Mouse (Mus musculus) MEL (cell line): Measurements from ENCODE around the gene Dpep1. TPM values are rescaled to one million over a fixed set of nuclear protein-coding genes. Genes with fewer than 3 reads are reported as not detected.

Experiments
- DNase-seq: peaks from one replicate; pipeline ENCODE4 v3.0.0; 2011; ENCODE audit warnings: low read depth, low spot score
- H3K27ac ChIP-seq: 2 replicates; pipeline ENCODE4 v1.5.1; 2012; ENCODE audit warnings: low read depth, mild to moderate bottlenecking, control low read depth, low read length, moderate library complexity; ENCODE audit not compliant: control insufficient read depth
- H3K27me3 ChIP-seq, 2 experiments: fragments of 150-350 bp in 1 of 2; sonication (generic) in 1 of 2; 2 replicates each; pipeline ENCODE4 v1.6.1; 2012; ENCODE audit warnings: low read length in 2 of 2, mild to moderate bottlenecking in 2 of 2, improper control_type of control experiment in 1 of 2, moderate library complexity in 1 of 2; ENCODE audit not compliant: insufficient read depth in 2 of 2, control insufficient read depth in 1 of 2
- H3K36me3 ChIP-seq, 2 experiments: 2 replicates each; pipeline ENCODE4 v1.6.1; 2012 to 2014; ENCODE audit warnings: low read length in 2 of 2, improper control_type of control experiment in 1 of 2, inconsistent platforms in 1 of 2, mild to moderate bottlenecking in 1 of 2; ENCODE audit not compliant: insufficient read depth in 2 of 2, control insufficient read depth in 1 of 2
- H3K4me1 ChIP-seq, 2 experiments: fragments of 150-350 bp in 1 of 2; sonication (generic) in 1 of 2; 2 replicates each; pipeline ENCODE4 v1.6.1; 2012; ENCODE audit warnings: low read length in 2 of 2, improper control_type of control experiment in 1 of 2, mild to moderate bottlenecking in 1 of 2; ENCODE audit not compliant: insufficient read depth in 2 of 2, control insufficient read depth in 1 of 2
- H3K4me3 ChIP-seq, 2 experiments: fragments of 150-350 bp in 1 of 2; sonication (generic) in 1 of 2; 2 replicates each; pipeline ENCODE4 v1.5.1; 2012; ENCODE audit warnings: low read depth in 2 of 2, low read length in 2 of 2, mild to moderate bottlenecking in 2 of 2, moderate library complexity in 2 of 2, control low read depth in 1 of 2, improper control_type of control experiment in 1 of 2; ENCODE audit not compliant: control insufficient read depth in 1 of 2, insufficient read depth in 1 of 2
- H3K79me2 ChIP-seq: 2 replicates; pipeline ENCODE4 v1.6.1; 2012; ENCODE audit warnings: mild to moderate bottlenecking, low read length, moderate library complexity; ENCODE audit not compliant: control insufficient read depth, poor library complexity, insufficient read depth
- H3K9ac ChIP-seq: 2 replicates; pipeline ENCODE4 v1.6.1; 2012; ENCODE audit warnings: low read depth, mild to moderate bottlenecking, control low read depth, low read length, moderate library complexity; ENCODE audit not compliant: control insufficient read depth, poor library complexity, severe bottlenecking
- H3K9me3 ChIP-seq: fragments of 150-350 bp; sonication (generic); replicated peaks from 2 replicates; pipeline ENCODE4 v1.6.1; 2012; ENCODE audit warnings: mild to moderate bottlenecking, low read length, improper control_type of control experiment, moderate library complexity; ENCODE audit not compliant: insufficient read depth
- BHLHE40 ChIP-seq: IDR thresholded peaks from 2 replicates; pipeline ENCODE4 v1.6.1; 2012; ENCODE audit warnings: low read depth, mild to moderate bottlenecking, inconsistent platforms, low read length, improper control_type of control experiment, borderline replicate concordance
- CHD1 ChIP-seq: IDR thresholded peaks from 2 replicates; pipeline ENCODE4 v1.6.1; 2012; ENCODE audit warnings: low read depth, mild to moderate bottlenecking, inconsistent platforms, low read length, improper control_type of control experiment
- CHD2 ChIP-seq: IDR thresholded peaks from 2 replicates; pipeline ENCODE4 v1.6.1; 2011; ENCODE audit warnings: low read length, improper control_type of control experiment
- CTCF ChIP-seq, 3 experiments: IDR thresholded peaks in 2 of 3; conservative IDR thresholded peaks in 1 of 3; 2 replicates each; pipeline ENCODE4 v1.5.1; 2011 to 2012; ENCODE audit warnings: low read length in 3 of 3, low read depth in 2 of 3, mild to moderate bottlenecking in 2 of 3, improper control_type of control experiment in 1 of 3, inconsistent platforms in 1 of 3, mixed read lengths in 1 of 3, moderate library complexity in 1 of 3; ENCODE audit not compliant: control insufficient read depth in 1 of 3, insufficient read depth in 1 of 3, poor library complexity in 1 of 3, severe bottlenecking in 1 of 3
- ELF1 ChIP-seq: IDR thresholded peaks from 2 replicates; pipeline ENCODE4 v1.6.1; 2014; ENCODE audit warnings: low read depth, mild to moderate bottlenecking, inconsistent platforms, low read length, improper control_type of control experiment, moderate library complexity
- EP300 ChIP-seq, 2 experiments: IDR thresholded peaks; 2 replicates each; pipeline ENCODE4 v1.6.1; 2011; ENCODE audit warnings: improper control_type of control experiment in 2 of 2, low read length in 2 of 2, low read depth in 1 of 2, mild to moderate bottlenecking in 1 of 2
- GABPA ChIP-seq: IDR thresholded peaks from 2 replicates; pipeline ENCODE4 v1.6.1; 2012; ENCODE audit warnings: low read depth, mild to moderate bottlenecking, inconsistent platforms, low read length, improper control_type of control experiment, moderate library complexity
- GATA1 ChIP-seq: IDR thresholded peaks from 2 replicates; pipeline ENCODE4 v1.6.1; 2011; ENCODE audit warnings: low read depth, low read length, improper control_type of control experiment
- HCFC1 ChIP-seq: IDR thresholded peaks from 2 replicates; pipeline ENCODE4 v1.6.1; 2012; ENCODE audit warnings: low read depth, mild to moderate bottlenecking, inconsistent platforms, low read length, improper control_type of control experiment, moderate library complexity
- JUND ChIP-seq: IDR thresholded peaks from 2 replicates; pipeline ENCODE4 v1.6.1; 2011; ENCODE audit warnings: low read depth, mild to moderate bottlenecking, improper control_type of control experiment, low read length
- MAFK ChIP-seq: IDR thresholded peaks from 2 replicates; pipeline ENCODE4 v1.6.1; 2011; ENCODE audit warnings: low read depth, mild to moderate bottlenecking, low read length, improper control_type of control experiment, borderline replicate concordance
- MAX ChIP-seq: IDR thresholded peaks from 2 replicates; pipeline ENCODE4 v1.6.1; 2011; ENCODE audit warnings: low read length, improper control_type of control experiment
- MEF2A ChIP-seq: IDR thresholded peaks from 2 replicates; pipeline ENCODE4 v1.6.1; 2014; ENCODE audit warnings: low read depth, mild to moderate bottlenecking, inconsistent platforms, low read length, improper control_type of control experiment; ENCODE audit not compliant: poor library complexity, insufficient replicate concordance, severe bottlenecking; ENCODE audit errors: extremely low read depth
- MXI1 ChIP-seq: IDR thresholded peaks from 2 replicates; pipeline ENCODE4 v1.6.1; 2011; ENCODE audit warnings: mild to moderate bottlenecking, low read depth, low read length, improper control_type of control experiment
- MYB ChIP-seq: IDR thresholded peaks from 2 replicates; pipeline ENCODE4 v1.6.1; 2011; ENCODE audit warnings: mild to moderate bottlenecking, low read depth, low read length, improper control_type of control experiment
- NELFE ChIP-seq: IDR thresholded peaks from 2 replicates; pipeline ENCODE4 v1.6.1; 2011; ENCODE audit warnings: low read depth, low read length, improper control_type of control experiment
- NRF1 ChIP-seq: IDR thresholded peaks from 2 replicates; pipeline ENCODE4 v1.6.1; 2014; ENCODE audit warnings: low read depth, mild to moderate bottlenecking, inconsistent platforms, low read length, improper control_type of control experiment, moderate library complexity; ENCODE audit not compliant: poor library complexity, insufficient read depth, severe bottlenecking
- POLR2AphosphoS2 ChIP-seq: IDR thresholded peaks from 2 replicates; pipeline ENCODE4 v1.6.1; 2011; ENCODE audit warnings: low read length, improper control_type of control experiment
- POLR2AphosphoS5 ChIP-seq: IDR thresholded peaks from 2 replicates; pipeline ENCODE4 v1.6.1; 2012; ENCODE audit warnings: low read depth, borderline replicate concordance, mild to moderate bottlenecking, inconsistent platforms, low read length, moderate library complexity, mixed read lengths
- RAD21 ChIP-seq: IDR thresholded peaks from 2 replicates; pipeline ENCODE4 v1.6.1; 2011; ENCODE audit warnings: mild to moderate bottlenecking, low read depth, low read length, improper control_type of control experiment
- RCOR1 ChIP-seq: IDR thresholded peaks from 2 replicates; pipeline ENCODE4 v1.6.1; 2012; ENCODE audit warnings: low read depth, mild to moderate bottlenecking, inconsistent platforms, low read length, improper control_type of control experiment
- SIN3A ChIP-seq: IDR thresholded peaks from 2 replicates; pipeline ENCODE4 v1.6.1; 2012; ENCODE audit warnings: low read length, improper control_type of control experiment, inconsistent platforms
- SMC3 ChIP-seq: IDR thresholded peaks from 2 replicates; pipeline ENCODE4 v1.6.1; 2011; ENCODE audit warnings: low read depth, low read length, improper control_type of control experiment
- TAL1 ChIP-seq: IDR thresholded peaks from 2 replicates; pipeline ENCODE4 v1.6.1; 2012; ENCODE audit warnings: mild to moderate bottlenecking, inconsistent platforms, low read length, moderate library complexity, mixed read lengths
- TBP ChIP-seq: IDR thresholded peaks from 2 replicates; pipeline ENCODE4 v1.8.0; 2011; ENCODE audit warnings: low read depth, low read length, improper control_type of control experiment
- TCF12 ChIP-seq: IDR thresholded peaks from 2 replicates; pipeline ENCODE4 v1.6.1; 2014; ENCODE audit warnings: low read depth, mild to moderate bottlenecking, inconsistent platforms, low read length, improper control_type of control experiment, moderate library complexity
- UBTF ChIP-seq: IDR thresholded peaks from 2 replicates; pipeline ENCODE4 v1.6.1; 2012; ENCODE audit warnings: low read depth, mild to moderate bottlenecking, inconsistent platforms, low read length, improper control_type of control experiment, moderate library complexity, borderline replicate concordance; ENCODE audit not compliant: insufficient read depth
- USF1 ChIP-seq: IDR thresholded peaks from 2 replicates; pipeline ENCODE4 v1.6.1; 2014; ENCODE audit warnings: low read depth, mild to moderate bottlenecking, inconsistent platforms, low read length, improper control_type of control experiment, moderate library complexity
- USF2 ChIP-seq, 2 experiments: IDR thresholded peaks; 2 replicates each; pipeline ENCODE4 v1.6.1; 2011 to 2012; ENCODE audit warnings: improper control_type of control experiment in 2 of 2, low read length in 2 of 2, borderline replicate concordance in 1 of 2, inconsistent platforms in 1 of 2, low read depth in 1 of 2, mild to moderate bottlenecking in 1 of 2; ENCODE audit not compliant: insufficient read depth in 1 of 2
- ZC3H11A ChIP-seq: IDR thresholded peaks from 2 replicates; pipeline ENCODE4 v1.6.1; 2012; ENCODE audit warnings: low read depth, mild to moderate bottlenecking, inconsistent platforms, low read length, improper control_type of control experiment
- ZKSCAN1 ChIP-seq: IDR thresholded peaks from 2 replicates; pipeline ENCODE4 v1.6.1; 2012; ENCODE audit warnings: low read depth, mild to moderate bottlenecking, inconsistent platforms, low read length, improper control_type of control experiment, moderate library complexity
- ZMIZ1 ChIP-seq: IDR thresholded peaks from 2 replicates; pipeline ENCODE4 v1.6.1; 2012; ENCODE audit warnings: low read depth, mild to moderate bottlenecking, inconsistent platforms, low read length, improper control_type of control experiment, moderate library complexity
- polyA plus RNA-seq, 2 experiments: library from polyadenylated mRNA; stranded (reverse) in 1 of 2; unstranded in 1 of 2; fragments of >175 nt in 1 of 2; fragments of >200 nt in 1 of 2; gene quantifications; 2 replicates each; pipeline versions ENCODE4 v1.2.1 to v1.2.4; 2012; ENCODE audit warnings: low replicate concordance in 2 of 2, low read depth in 1 of 2; ENCODE audit not compliant: insufficient read length in 2 of 2, insufficient read depth in 1 of 2, missing spikeins in 1 of 2
- total RNA-seq: library from RNA; depleted of rRNA; stranded (reverse); fragments of 300-350 nt; gene quantifications from 2 replicates; pipeline ENCODE4 v1.2.3, GENCODE M21; 2012

The Dpep1 gene
- total and polyA plus RNA-seq, 3 experiments: not detected

DNA sequence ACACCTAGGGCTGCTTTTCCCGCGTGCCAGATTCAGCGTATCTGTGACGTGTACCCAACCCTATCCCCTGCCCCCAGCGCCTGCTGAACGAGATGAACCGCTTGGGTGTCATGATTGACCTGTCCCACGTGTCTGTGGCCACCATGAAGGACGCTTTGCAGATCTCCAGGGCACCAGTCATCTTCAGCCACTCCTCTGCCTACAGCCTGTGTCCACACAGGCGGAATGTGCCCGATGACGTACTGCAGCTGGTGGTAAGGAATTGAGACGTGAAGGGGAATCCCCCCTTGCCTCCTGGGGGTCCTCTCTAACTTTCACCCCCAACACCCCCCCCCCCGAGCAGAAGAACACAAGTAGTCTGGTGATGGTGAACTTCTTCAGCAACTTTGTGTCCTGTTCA is 13.8 kb downstream of the Dpep1 start:
- H3K27me3 ChIP-seq: no peaks in the 10 kb centered on the region
- no peak overlapping the region for H3K27ac ChIP-seq
- H3K9ac ChIP-seq: no peak overlapping the region

DNA sequence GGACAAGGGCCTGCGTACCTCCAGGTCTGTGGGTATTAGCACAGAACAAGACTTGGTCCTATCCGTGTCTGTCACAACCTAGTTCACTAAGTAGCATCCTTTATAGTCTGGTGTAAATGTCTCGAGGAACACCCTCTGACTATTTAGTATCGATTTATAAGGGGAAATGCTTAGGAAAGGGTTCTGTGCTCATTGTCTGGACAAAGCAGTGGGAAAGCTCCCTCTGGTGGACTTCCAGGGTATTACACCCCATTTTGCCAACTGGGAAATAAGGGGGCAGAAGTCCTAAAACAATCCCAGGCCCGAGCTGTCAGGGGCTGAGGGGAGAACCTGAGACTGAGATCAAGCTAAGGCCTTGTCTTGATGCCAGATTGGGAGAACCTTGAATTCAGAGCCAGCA is 16.2 kb downstream of the Dpep1 start:
- H3K27ac ChIP-seq: no peak overlapping the region
- no peaks in the 10 kb centered on the region for H3K79me2 ChIP-seq
- H3K36me3 ChIP-seq: no peaks in the 10 kb centered on the region
- TF ChIP-seq BHLHE40 (0 out of 2 replicates have a peak, but pooled peaks have one; percentile 2), POLR2AphosphoS5 (no peak), SIN3A (no peak), POLR2AphosphoS2 (no peak), CHD1 (no peak), ZKSCAN1 (no peak), CHD2 (no peak), HCFC1 (no peak), EP300 (IDR thresholded peaks at IDR 0.05; ENCODE audit: low read depth in 1 of 2, low read length in 2 of 2) (no peak), TBP (no peak), MEF2A (no peak), RCOR1 (no peak), GABPA (no peak), NRF1 (no peak), ELF1 (no peak), ZMIZ1 (no peak), MXI1 (no peak), UBTF (no peak), ZC3H11A (peak; percentile 84), RAD21 (peak; percentile 89), SMC3 (peak; percentile 94), JUND (no peak), MYB (no peak), CTCF (IDR thresholded peaks at IDR 0.05 in 2 of 3, conservative IDR thresholded peaks at IDR 0.05 in 1 of 3; ENCODE audit: control insufficient read depth in 1 of 3, insufficient read depth in 1 of 3, low read depth in 2 of 3, low read length in 3 of 3, poor library complexity in 1 of 3, severe bottlenecking in 1 of 3) (peak; percentile 78 to 99 (median 92)), GATA1 (no peak), MAX (no peak), TCF12 (no peak), NELFE (no peak), USF1 (no peak), TAL1 (no peak), USF2 (IDR thresholded peaks at IDR 0.05; ENCODE audit: borderline replicate concordance in 1 of 2, insufficient read depth in 1 of 2, low read depth in 1 of 2, low read length in 2 of 2) (no peak), MAFK (no peak)

More for the DNA sequence above, 13.8 kb downstream of the Dpep1 start:
- Histone ChIP-seq H3K4me3 (no peak overlapping the region), H3K36me3 (no peaks in the 10 kb centered on the region), H3K79me2 (no peaks in the 10 kb centered on the region), H3K9me3 (no peaks in the 10 kb centered on the region), H3K4me1 (peaks cover 0 to 3% of the 10 kb centered on the region in 2 experiments; a peak in 2 of 4 replicates)
- no peak for TF ChIP-seq ZMIZ1
- no peak for DNase-seq

More for the DNA sequence above, 16.2 kb downstream of the Dpep1 start:
- no peaks in the 10 kb centered on the region for H3K27me3 ChIP-seq
- no peaks in the 10 kb centered on the region for H3K9me3 ChIP-seq
- peak; percentile 78 for DNase-seq
- peaks cover 0 to under 1% of the 10 kb centered on the region in 2 experiments; a peak in 2 of 4 replicates for H3K4me1 ChIP-seq
- no peak overlapping the region for H3K4me3 ChIP-seq
- H3K9ac ChIP-seq: no peak overlapping the region
